Mouse (Mus musculus): ENCODE results near the gene Zan. TPM values are rescaled to one million over a fixed set of nuclear protein-coding genes. Genes with fewer than 3 reads are reported as not detected.

The Zan gene
- polyA plus RNA-seq, 1 experiment: 0.15 TPM

- H3K27ac ChIP-seq (ENCODE audit: insufficient read depth, low read length): no peak overlapping the region
- H3K4me1 ChIP-seq (ENCODE audit: control insufficient read depth, insufficient read depth, low read length): no peaks in the 10 kb centered on the region
- TF ChIP-seq CTCF (IDR thresholded peaks at IDR 0.05; ENCODE audit: extremely low read depth, insufficient read depth, low read length) (peak; percentile 83), POLR2A (IDR thresholded peaks at IDR 0.05; ENCODE audit: extremely low read depth, insufficient read depth, low read length) (no peak)
- no peak overlapping the region for H3K4me3 ChIP-seq (ENCODE audit: insufficient read depth, low read length)
These were observed 4.3 kb upstream of the Zan start for GRCm38 (mm10) chr5:137481138-137481537.

GRCm38 (mm10) chr5:137474351-137474750 is 2.5 kb downstream of the Zan start:
- Histone ChIP-seq H3K4me1 (ENCODE audit: control insufficient read depth, insufficient read depth, low read length) (no peaks in the 10 kb centered on the region), H3K4me3 (ENCODE audit: insufficient read depth, low read length) (no peak overlapping the region), H3K27ac (ENCODE audit: insufficient read depth, low read length) (no peak overlapping the region)
- no peak for TF ChIP-seq CTCF (IDR thresholded peaks at IDR 0.05; ENCODE audit: extremely low read depth, insufficient read depth, low read length)
- no peak for TF ChIP-seq POLR2A (IDR thresholded peaks at IDR 0.05; ENCODE audit: extremely low read depth, insufficient read depth, low read length)

GRCm38 (mm10) chr5:137472252-137472904 is 4.5 kb downstream of the Zan start:
- TF ChIP-seq POLR2A (IDR thresholded peaks at IDR 0.05; ENCODE audit: extremely low read depth, insufficient read depth, low read length): no peak
- TF ChIP-seq CTCF (IDR thresholded peaks at IDR 0.05; ENCODE audit: extremely low read depth, insufficient read depth, low read length): no peak
- no peak overlapping the region for H3K4me3 ChIP-seq (ENCODE audit: insufficient read depth, low read length)
- H3K4me1 ChIP-seq (ENCODE audit: control insufficient read depth, insufficient read depth, low read length): no peaks in the 10 kb centered on the region
- H3K27ac ChIP-seq (ENCODE audit: insufficient read depth, low read length): no peak overlapping the region

GRCm38 (mm10) chr5:137466946-137467345 is 9.9 kb downstream of the Zan start:
- H3K27ac ChIP-seq (ENCODE audit: insufficient read depth, low read length): no peak overlapping the region
- peaks cover 2% of the 10 kb centered on the region; the same call in 1 of the 2 replicates for H3K4me1 ChIP-seq (ENCODE audit: control insufficient read depth, insufficient read depth, low read length)
- H3K4me3 ChIP-seq (ENCODE audit: insufficient read depth, low read length): no peak overlapping the region
- TF ChIP-seq POLR2A (IDR thresholded peaks at IDR 0.05; ENCODE audit: extremely low read depth, insufficient read depth, low read length) (no peak), CTCF (IDR thresholded peaks at IDR 0.05; ENCODE audit: extremely low read depth, insufficient read depth, low read length) (no peak)

GRCm38 (mm10) chr5:137465049-137465448 is 11.8 kb downstream of the Zan start:
- H3K4me1 ChIP-seq (ENCODE audit: control insufficient read depth, insufficient read depth, low read length): peaks cover 2% of the 10 kb centered on the region; the same call in 1 of the 2 replicates
- H3K4me3 ChIP-seq (ENCODE audit: insufficient read depth, low read length): no peak overlapping the region
- H3K27ac ChIP-seq (ENCODE audit: insufficient read depth, low read length): no peak overlapping the region
- TF ChIP-seq POLR2A (IDR thresholded peaks at IDR 0.05; ENCODE audit: extremely low read depth, insufficient read depth, low read length) (no peak), CTCF (IDR thresholded peaks at IDR 0.05; ENCODE audit: extremely low read depth, insufficient read depth, low read length) (peak; percentile 48)

GRCm38 (mm10) chr5:137455866-137456591 is 20.8 kb downstream of the Zan start:
- TF ChIP-seq CTCF (IDR thresholded peaks at IDR 0.05; ENCODE audit: extremely low read depth, insufficient read depth, low read length): no peak
- no peak for TF ChIP-seq POLR2A (IDR thresholded peaks at IDR 0.05; ENCODE audit: extremely low read depth, insufficient read depth, low read length)
- no peak overlapping the region for H3K27ac ChIP-seq (ENCODE audit: insufficient read depth, low read length)
- H3K4me3 ChIP-seq (ENCODE audit: insufficient read depth, low read length): no peak overlapping the region
- no peaks in the 10 kb centered on the region for H3K4me1 ChIP-seq (ENCODE audit: control insufficient read depth, insufficient read depth, low read length)

- Histone ChIP-seq H3K4me1 (ENCODE audit: control insufficient read depth, insufficient read depth, low read length) (no peaks in the 10 kb centered on the region), H3K4me3 (ENCODE audit: insufficient read depth, low read length) (no peak overlapping the region), H3K27ac (ENCODE audit: insufficient read depth, low read length) (no peak overlapping the region)
- TF ChIP-seq POLR2A (IDR thresholded peaks at IDR 0.05; ENCODE audit: extremely low read depth, insufficient read depth, low read length) (no peak), CTCF (IDR thresholded peaks at IDR 0.05; ENCODE audit: extremely low read depth, insufficient read depth, low read length) (no peak)
These were observed 21.7 kb downstream of the Zan start for GRCm38 (mm10) chr5:137455206-137455605.

GRCm38 (mm10) chr5:137445536-137445935 is 31.3 kb downstream of the Zan start:
- H3K4me1 ChIP-seq (ENCODE audit: control insufficient read depth, insufficient read depth, low read length): no peaks in the 10 kb centered on the region
- no peak for TF ChIP-seq CTCF (IDR thresholded peaks at IDR 0.05; ENCODE audit: extremely low read depth, insufficient read depth, low read length)
- no peak for TF ChIP-seq POLR2A (IDR thresholded peaks at IDR 0.05; ENCODE audit: extremely low read depth, insufficient read depth, low read length)
- no peak overlapping the region for H3K4me3 ChIP-seq (ENCODE audit: insufficient read depth, low read length)
- no peak overlapping the region for H3K27ac ChIP-seq (ENCODE audit: insufficient read depth, low read length)

- Histone ChIP-seq H3K4me1 (ENCODE audit: control insufficient read depth, insufficient read depth, low read length) (no peaks in the 10 kb centered on the region), H3K27ac (ENCODE audit: insufficient read depth, low read length) (no peak overlapping the region), H3K4me3 (ENCODE audit: insufficient read depth, low read length) (no peak overlapping the region)
- no peak for TF ChIP-seq CTCF (IDR thresholded peaks at IDR 0.05; ENCODE audit: extremely low read depth, insufficient read depth, low read length)
- TF ChIP-seq POLR2A (IDR thresholded peaks at IDR 0.05; ENCODE audit: extremely low read depth, insufficient read depth, low read length): no peak
These were observed 36.5 kb downstream of the Zan start for GRCm38 (mm10) chr5:137440216-137440855.

All from cortical plate, adult 2 months (tissue).